Mouse (Mus musculus) retina, postnatal 7 days (tissue): ENCODE measurements around the gene Mxd1.

Experiments
- DNase-seq: peaks from one replicate; pipeline ENCODE4 v3.0.0-alpha.2; 2012; ENCODE audit warnings: low read depth, low spot score

The Mxd1 gene

GRCm38 (mm10) chr6:86668580-86669239, at the start of gene Mxd1:
Mxd1 (minus strand) TSS chr6:86669161.
- DNase-seq: no peak

DNA sequence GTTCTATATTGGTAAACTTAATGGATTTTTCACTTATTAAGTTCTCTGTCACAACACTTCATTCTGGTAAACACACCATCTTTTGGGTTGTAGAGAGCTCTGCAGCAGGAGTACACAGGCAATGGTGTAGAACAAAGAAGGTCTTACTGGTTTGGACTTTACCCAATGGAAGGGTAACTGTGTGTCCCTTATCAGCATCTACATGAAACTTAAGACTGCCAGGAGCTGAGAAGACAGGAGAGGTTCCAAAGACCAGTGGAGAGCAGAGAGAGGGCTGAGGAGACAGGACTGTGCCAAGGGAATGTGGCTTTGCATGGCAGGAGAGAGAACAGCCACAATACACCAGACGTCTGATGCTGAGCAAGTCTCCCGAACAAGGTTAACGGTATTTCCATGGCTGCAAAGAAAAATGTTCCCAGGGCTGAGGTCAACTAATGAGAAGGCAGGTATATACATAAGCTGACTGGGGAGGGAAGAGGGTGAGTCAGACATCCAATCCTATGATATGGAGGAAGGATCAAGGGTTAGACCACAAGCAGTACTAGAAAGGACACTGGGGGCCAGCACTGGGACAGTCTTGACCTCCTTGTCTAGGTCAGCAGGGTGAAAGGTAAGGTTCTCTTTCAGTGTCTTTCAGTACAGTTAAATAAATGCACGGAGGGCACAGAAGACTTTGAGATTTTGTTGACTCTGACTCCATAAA, 39.3 kb upstream of the Mxd1 start:
- no peak for DNase-seq

DNA sequence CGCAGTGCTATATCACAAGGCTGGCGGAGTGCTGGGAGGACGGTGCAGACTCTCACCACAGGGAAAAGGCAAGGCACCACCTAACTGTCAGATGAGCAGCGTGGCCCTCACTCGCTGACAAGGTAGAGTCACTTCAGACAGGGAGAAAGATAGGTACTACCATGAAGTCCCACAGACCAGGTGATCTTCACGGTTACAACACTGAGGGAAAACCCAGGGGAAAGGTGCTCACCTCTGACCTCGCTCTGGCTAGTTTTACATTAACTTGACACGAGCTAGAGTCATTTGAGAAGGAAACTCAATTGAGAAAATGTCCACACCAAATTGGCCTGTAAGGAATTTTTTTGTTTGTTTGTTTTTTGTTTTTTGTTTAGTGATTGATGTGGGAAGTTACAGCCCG, 33.6 kb upstream of the Mxd1 start:
- no peak for DNase-seq

GRCm38 (mm10) chr6:86697903-86698302, 28.9 kb upstream of the Mxd1 start:
- no peak for DNase-seq

DNA sequence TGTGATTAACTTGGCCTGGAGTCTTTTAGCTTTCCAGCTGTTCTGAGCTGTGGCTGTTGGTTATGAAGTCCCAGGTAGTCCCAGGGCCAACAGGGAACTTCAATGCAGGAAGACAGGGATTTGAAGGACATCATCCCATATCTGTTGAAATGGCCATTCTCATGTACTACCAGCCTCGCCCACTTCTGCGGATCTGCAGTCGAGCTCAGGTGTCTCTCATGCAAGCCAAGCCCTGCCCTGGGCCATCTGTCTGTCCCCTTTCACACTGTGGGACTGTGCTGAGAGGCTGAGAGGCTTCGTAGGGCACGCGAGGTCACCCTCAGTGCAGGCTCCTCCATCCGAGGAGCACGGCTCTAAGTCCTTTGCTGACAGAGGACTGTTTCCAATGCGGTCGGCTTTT, 27.3 kb upstream of the Mxd1 start:
- DNase-seq: no peak

DNA sequence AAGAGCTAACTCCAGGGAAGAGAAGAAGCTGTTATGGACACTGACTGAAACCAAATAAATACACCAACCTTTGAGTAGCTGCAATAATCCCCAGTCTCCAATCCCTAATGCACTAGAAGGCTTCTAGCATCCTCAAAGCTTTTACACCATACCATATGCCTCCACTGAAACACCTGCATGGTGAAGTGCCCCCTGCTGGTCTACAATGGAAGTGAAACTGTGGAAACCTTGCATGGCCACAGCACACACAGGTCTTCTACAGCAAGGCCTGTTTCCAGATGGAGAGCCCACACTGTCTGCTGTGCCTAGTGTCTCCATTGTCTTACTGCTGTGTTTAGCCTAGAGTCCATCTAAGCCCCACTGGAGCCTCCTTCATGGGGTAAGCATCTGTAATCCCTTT, 25.5 kb upstream of the Mxd1 start:
- peak; percentile 57 for DNase-seq

DNA sequence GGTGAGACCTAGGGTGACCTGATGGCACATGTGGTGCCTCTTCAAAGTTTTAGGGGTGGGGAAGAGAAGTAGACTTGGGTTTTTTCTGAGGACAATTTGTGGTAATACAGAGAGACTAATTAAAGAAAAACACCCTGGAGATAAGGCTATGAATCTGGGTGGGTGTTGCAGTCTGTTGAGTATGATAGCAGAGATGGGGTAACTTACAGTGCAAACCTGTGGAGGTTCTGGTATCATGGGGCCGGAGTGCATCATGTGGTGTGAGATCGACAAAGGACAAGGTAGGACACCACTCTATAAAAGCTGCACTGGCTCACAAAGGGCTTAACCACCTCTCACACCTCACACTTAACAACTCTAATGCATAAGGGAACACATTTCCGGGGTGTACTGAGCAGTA, 20.7 kb upstream of the Mxd1 start:
- no peak for DNase-seq

- DNase-seq: no peak
Observed at GRCm38 (mm10) chr6:86686971-86687370, 18.0 kb upstream of the Mxd1 start.

GRCm38 (mm10) chr6:86684655-86685011, 15.7 kb upstream of the Mxd1 start:
- no peak for DNase-seq

- peak; percentile 83 for DNase-seq
Observed at GRCm38 (mm10) chr6:86683872-86684654, 15.1 kb upstream of the Mxd1 start, which contains the start of gene Snrnp27. Snrnp27 (minus strand) TSS chr6:86684522.

DNA sequence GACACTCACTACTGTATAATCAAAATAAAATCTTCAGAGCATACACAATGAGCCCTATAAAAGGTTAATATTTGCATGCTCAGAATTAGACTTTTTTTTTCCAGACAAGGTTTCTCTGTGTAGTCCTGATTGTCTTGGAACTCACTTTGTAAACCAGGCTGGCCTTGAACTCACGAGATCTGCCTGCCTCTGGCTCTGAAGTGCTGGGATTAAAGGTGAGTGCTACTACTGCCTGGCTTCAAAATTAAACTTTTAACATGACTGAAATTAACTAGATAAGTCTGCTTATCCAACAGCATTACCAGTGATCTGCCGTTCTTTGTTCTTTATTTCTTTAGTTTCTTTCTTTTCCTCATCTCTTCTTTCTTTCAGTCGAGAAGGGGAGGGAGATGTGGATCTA, 12.3 kb upstream of the Mxd1 start:
- DNase-seq: no peak

GRCm38 (mm10) chr6:86678341-86678740, 9.4 kb upstream of the Mxd1 start:
- no peak for DNase-seq

DNA sequence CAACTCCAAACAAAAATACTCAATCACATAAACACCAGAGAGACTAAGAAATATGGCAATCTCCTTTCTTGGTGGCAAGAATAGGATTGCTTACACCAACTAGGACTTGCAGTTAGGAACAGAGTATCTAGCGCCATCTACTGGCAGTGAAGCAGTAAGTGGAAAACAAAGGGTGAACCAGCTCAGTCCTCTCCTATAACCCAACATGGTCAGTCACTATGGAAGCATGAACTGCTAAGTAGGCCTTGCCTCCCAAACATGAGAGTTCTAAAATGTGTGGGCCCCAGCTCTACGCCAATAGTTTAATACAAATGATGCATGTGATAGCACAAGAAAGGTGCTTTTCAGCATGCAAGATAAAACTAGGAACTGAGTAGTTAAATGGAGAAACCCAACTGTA, 1.9 kb upstream of the Mxd1 start:
- peak; percentile 77 for DNase-seq

DNA sequence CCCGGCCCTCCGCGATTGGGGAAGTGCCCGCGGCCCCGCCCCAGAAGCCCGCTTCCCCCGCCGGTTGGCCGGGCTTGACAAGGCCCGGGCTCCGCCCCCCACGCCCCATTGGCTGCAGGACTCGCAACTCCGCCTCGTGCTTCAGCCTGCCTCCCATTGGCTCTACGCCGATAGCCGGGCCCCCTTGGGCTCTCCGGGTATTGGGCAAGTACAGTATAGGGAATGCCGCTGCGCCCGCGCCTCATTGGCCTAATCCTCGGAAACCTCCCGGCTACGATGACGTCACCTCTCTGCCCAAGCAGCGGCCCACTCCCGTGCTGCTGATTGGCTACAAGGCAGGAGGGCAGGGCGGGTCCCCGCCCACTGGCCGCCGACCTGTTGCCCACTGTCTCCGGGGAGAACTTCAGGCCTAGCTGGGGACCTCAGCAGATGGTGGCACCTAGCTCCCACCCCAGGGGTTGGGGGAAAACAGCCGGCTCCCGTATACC, 323 bp upstream of the Mxd1 start:
- peak; percentile 99 for DNase-seq

GRCm38 (mm10) chr6:86667061-86667460, 1.9 kb downstream of the Mxd1 start:
- no peak for DNase-seq

GRCm38 (mm10) chr6:86665560-86666307, 3.2 kb downstream of the Mxd1 start:
- DNase-seq: no peak

GRCm38 (mm10) chr6:86665076-86665475, 3.9 kb downstream of the Mxd1 start:
- DNase-seq: no peak

DNA sequence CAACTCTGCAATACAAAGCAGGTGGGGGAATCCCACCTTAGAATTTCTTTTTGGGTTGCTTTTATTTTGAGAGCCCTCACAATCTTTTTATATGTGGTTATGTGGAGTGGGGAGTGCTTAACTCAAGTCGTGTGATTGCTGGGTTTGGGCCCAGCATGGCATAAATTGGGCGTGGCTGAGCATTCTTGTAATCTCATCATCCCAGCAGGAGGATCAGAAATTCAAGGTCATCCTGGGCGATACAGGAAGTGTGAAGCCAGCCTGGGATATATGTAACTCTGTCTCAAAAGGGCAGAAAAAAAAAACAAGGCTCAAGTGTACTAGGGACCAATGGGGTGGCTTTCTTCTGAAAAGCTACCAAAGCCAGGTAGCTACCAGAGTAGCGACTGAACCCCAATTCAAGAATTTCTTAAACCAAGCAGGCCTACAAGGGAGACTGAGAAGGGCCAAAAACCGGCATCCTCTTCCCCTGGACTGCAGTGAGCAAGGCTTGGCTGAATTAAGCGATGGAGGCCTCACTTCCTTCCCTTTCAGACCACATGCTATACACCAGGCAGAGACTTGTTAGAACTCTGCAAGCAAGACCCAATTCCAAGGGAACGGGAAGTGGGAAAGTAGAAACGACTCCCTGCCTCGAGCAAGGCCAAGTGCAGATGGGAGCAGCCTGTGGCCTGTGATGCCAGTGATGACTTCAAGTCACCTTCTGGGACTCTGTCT, 8.6 kb downstream of the Mxd1 start:
- no peak for DNase-seq

DNA sequence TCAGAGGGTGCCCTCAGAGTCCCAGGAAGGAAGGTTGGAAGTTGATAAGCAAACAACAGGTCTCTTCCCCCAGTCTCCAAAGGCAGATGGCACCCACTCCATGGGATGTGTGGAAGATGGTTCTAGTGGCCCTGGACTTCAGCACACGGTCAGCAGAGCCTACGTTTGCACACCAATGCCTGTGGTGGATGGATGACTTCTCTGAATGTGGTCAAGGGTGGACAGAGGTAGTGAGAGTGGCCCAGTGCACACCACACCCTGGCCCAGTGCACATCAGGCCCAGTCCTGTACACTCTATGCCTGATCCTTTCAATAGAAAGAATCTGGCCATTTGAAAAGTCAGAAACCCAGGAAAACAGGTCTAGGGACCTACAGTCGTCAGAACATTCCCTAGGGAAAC, 10.5 kb downstream of the Mxd1 start:
- DNase-seq: no peak

DNA sequence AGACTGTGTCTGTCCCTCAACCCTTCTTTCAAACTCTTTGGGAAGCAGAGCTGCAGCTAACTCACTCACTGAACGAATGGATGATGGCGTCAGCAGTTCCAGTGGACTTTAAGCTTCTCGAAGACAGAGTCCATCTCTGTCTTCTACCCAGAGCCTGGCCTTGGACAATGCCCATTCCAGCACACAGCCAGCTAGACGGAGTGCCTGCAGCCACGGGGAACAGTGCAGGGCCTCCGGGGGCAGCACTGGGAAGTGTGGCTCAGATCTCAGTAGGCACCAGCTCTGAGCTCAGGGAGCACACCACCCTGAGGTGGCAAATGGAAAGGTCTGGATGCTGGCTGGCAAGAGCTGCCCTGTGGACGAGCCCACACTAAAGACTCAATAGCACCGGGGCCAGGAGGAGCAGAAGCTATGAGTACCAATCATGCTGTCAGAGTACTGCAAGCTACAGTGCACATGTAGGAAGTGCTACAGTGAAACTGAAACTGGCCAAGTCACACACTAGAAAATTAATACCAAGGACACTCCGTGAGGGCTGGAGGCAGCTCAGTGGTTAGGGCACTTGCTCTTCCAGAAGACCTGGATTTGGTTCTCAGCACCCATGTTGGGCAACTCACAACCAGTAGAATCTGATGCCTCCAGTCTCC, 14.6 kb downstream of the Mxd1 start:
- no peak for DNase-seq

DNA sequence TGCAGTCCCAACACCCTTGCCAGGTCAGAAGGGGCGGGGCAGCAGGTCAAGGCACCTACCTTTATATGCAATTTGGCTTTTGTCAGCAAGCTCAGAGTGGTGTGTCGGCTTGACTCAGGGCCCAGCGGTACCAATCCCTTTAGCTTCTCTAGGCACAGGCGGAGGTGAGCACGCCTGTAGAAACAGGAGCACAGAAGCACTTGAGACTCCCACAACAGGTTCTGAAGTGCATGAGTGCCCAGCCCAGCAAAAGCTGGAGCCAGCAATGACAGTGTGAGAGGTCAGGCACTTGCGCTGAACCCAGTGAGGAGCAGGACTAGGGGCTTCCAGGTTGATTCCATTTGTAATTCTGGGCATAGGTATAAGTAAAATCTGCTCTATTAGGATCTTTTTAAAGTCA, 15.9 kb downstream of the Mxd1 start:
- no peak for DNase-seq
